Mouse (Mus musculus) left cerebral cortex, postnatal 10 days (tissue): ENCODE measurements at regions not wholly inside any gene's neighbourhood (a gene's known extent, or its start where the extent isn't known, plus 50 kb on each side); places are given as distances from the start of the nearest gene placed in this dataset.

Source experiments
- DNase-seq, 2 experiments: peaks; one replicate each; pipeline ENCODE4 v3.0.0; 2021 to 2022; ENCODE audit warnings: low spot score in 2 of 2, mixed read lengths in 1 of 2; ENCODE audit errors: extremely low spot score in 1 of 2
- intact Hi-C: fragments of 180-260 bp; cut with DNase I; formaldehyde crosslinking; loops from one replicate; pipeline ENCODE4 v1.15.1; 2025

- peak in 1 of 2 experiments; percentile 90 for DNase-seq
- intact Hi-C loops, result loop anchor here (5.0 kb wide), 3 partner anchors 829 to 1961 kb away; no protein-coding TSS in a partner anchor
These were observed 254.2 kb upstream of the Nfe2l3 start for GRCm38 (mm10) chr6:51178061-51178791.

- intact Hi-C loops, result loop anchor here (5.0 kb wide), 3 partner anchors 828 to 1962 kb away; no protein-coding TSS in a partner anchor
- DNase-seq, result no peak
These were observed 253.6 kb upstream of the Nfe2l3 start for GRCm38 (mm10) chr6:51178799-51179398.

GRCm38 (mm10) chr6:51179741-51180537 is 252.5 kb upstream of the Nfe2l3 start:
- DNase-seq, result no peak
- intact Hi-C loops, result loop anchor here (5.0 kb wide), 5 partner anchors 827 to 1963 kb away; no protein-coding TSS in a partner anchor

GRCm38 (mm10) chr6:51180881-51181875 is 251.3 kb upstream of the Nfe2l3 start:
- DNase-seq, result no peak

GRCm38 (mm10) chr6:51181905-51182304 is 250.6 kb upstream of the Nfe2l3 start:
- no peak for DNase-seq
- intact Hi-C loops, result loop anchor here (5.0 kb wide), 2 partner anchors 985 to 1035 kb away; no protein-coding TSS in a partner anchor

More at GRCm38 (mm10) chr6:51180881-51181875, 251.3 kb upstream of the Nfe2l3 start:
- intact Hi-C loops, result loop anchor here (5.0 kb wide), 2 partner anchors 986 to 1036 kb away; no protein-coding TSS in a partner anchor

- intact Hi-C loops, result loop anchor here (5.0 kb wide), 2 partner anchors 984 to 1034 kb away; no protein-coding TSS in a partner anchor
- DNase-seq, result no peak
These were observed 249.6 kb upstream of the Nfe2l3 start for GRCm38 (mm10) chr6:51182771-51183284.

GRCm38 (mm10) chr6:51183576-51184420 is 248.7 kb upstream of the Nfe2l3 start:
- DNase-seq, result no peak

GRCm38 (mm10) chr6:51184500-51184899 is 248.0 kb upstream of the Nfe2l3 start:
- DNase-seq, result no peak
- intact Hi-C loops, result loop anchor here (5.0 kb wide), 2 partner anchors 983 to 1033 kb away; no protein-coding TSS in a partner anchor

More at GRCm38 (mm10) chr6:51183576-51184420, 248.7 kb upstream of the Nfe2l3 start:
- intact Hi-C loops, result loop anchor here (5.0 kb wide), 2 partner anchors 984 to 1034 kb away; no protein-coding TSS in a partner anchor

GRCm38 (mm10) chr6:51185201-51185600 is 247.3 kb upstream of the Nfe2l3 start:
- intact Hi-C loops, result no loop called here
- DNase-seq, result no peak

GRCm38 (mm10) chr6:51189173-51189572 is 243.3 kb upstream of the Nfe2l3 start:
- intact Hi-C loops, result no loop called here
- no peak for DNase-seq

GRCm38 (mm10) chr6:51192826-51193225 is 239.6 kb upstream of the Nfe2l3 start:
- DNase-seq, result no peak
- intact Hi-C loops, result no loop called here

GRCm38 (mm10) chr6:51193356-51193755 is 239.1 kb upstream of the Nfe2l3 start:
- intact Hi-C loops, result no loop called here
- DNase-seq, result no peak

- DNase-seq, result no peak
- intact Hi-C loops, result no loop called here
These were observed 236.1 kb upstream of the Nfe2l3 start for GRCm38 (mm10) chr6:51196391-51196790.

GRCm38 (mm10) chr6:51197000-51197774 is 235.3 kb upstream of the Nfe2l3 start:
- DNase-seq, result no peak
- intact Hi-C loops, result no loop called here

GRCm38 (mm10) chr6:51200207-51200606 is 232.3 kb upstream of the Nfe2l3 start:
- no peak for DNase-seq
- intact Hi-C loops, result no loop called here

GRCm38 (mm10) chr6:51200837-51201236 is 231.6 kb upstream of the Nfe2l3 start:
- no peak for DNase-seq
- intact Hi-C loops, result no loop called here
